Mouse (Mus musculus): Measurements from ENCODE around the gene Rasa1. TPM values are rescaled to one million over a fixed set of nuclear protein-coding genes. Genes with fewer than 3 reads are reported as not detected.

The Rasa1 gene
- polyA plus RNA-seq (2016; fragmentation: Nextera tagmentation; extraction: Ambion mirVana), result 16.4 and 17.9 TPM in 2 replicates

- Histone ChIP-seq H3K4me1 (peaks cover 17% of the 10 kb centered on the region), H3K27me3 (replicated peaks) (no peaks in the 10 kb centered on the region), H3K9ac (peak within 1 kb of the TSS; percentile 94), H3K27ac (peak within 1 kb of the TSS; percentile 97), H3K4me2 (peak within 1 kb of the TSS; percentile 72), H3K36me3 (no peaks in the 10 kb centered on the region), H3K4me3 (peak within 1 kb of the TSS; percentile 98), H3K9me3 (replicated peaks) (no peaks in the 10 kb centered on the region)
- ATAC-seq, result peak; percentile 99
- WGBS (ENCODE audit: insufficient replicate concordance), result under 1% methylated on average over 78 of the region's 97 CpGs
Measured at GRCm38 (mm10) chr13:85288843-85289713, at the start of gene Rasa1. Gene Rasa1, minus strand, starts transcription at chr13:85289130.

DNA sequence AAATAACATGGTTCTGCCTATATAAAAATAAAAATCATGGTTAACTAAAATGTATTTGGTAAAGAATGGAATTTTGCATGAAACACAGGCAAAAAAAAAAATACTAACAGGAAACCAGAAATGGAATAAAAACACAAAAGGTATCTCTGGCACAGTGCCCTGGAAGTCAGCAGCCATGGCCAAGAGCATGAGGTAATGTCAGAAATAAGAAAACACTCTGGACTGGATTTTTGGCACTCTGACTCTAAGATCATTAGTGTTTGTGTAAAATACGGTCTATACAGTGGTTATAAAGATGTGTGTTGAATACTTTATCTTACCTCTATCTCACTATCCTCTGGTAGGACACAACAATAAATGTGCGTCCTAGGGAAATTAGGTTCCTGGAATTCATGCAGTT lies 22.6 kb upstream of the Rasa1 start:
- WGBS (ENCODE audit: insufficient replicate concordance), result 74% methylated on average over 2 of the region's 2 CpGs
- H3K4me3 ChIP-seq, result no peak overlapping the region
- H3K9me3 ChIP-seq (replicated peaks), result no peaks in the 10 kb centered on the region
- no peak overlapping the region for H3K9ac ChIP-seq
- H3K4me2 ChIP-seq, result no peak overlapping the region
- no peaks in the 10 kb centered on the region for H3K36me3 ChIP-seq
- no peaks in the 10 kb centered on the region for H3K4me1 ChIP-seq
- H3K27ac ChIP-seq, result no peak overlapping the region
- H3K27me3 ChIP-seq (replicated peaks), result no peaks in the 10 kb centered on the region
- no peak for ATAC-seq

DNA sequence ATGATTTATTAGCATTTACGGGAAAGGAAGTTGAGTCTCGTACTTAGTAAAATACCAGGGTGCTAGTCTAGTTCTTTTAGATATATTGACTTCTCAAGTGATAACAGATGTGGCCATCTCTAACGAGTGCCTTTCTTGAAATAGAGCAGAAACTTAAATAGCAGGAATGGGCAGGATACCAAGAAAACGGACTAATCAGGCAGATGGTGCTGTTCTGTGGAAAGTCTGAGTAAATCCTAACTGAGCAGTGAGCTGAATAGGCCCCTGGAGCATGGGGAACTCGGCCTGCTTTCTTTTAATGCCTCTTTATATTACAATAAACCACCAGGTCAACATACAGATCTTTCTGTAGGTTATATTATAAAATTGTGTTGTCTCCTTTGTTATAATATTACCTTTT lies 22.0 kb upstream of the Rasa1 start:
- Histone ChIP-seq H3K27me3 (replicated peaks) (no peaks in the 10 kb centered on the region), H3K9me3 (replicated peaks) (no peaks in the 10 kb centered on the region), H3K4me1 (no peaks in the 10 kb centered on the region), H3K36me3 (no peaks in the 10 kb centered on the region), H3K4me2 (no peak overlapping the region), H3K4me3 (no peak overlapping the region), H3K27ac (no peak overlapping the region), H3K9ac (no peak overlapping the region)
- 53% methylated on average over 5 of the region's 5 CpGs for WGBS (ENCODE audit: insufficient replicate concordance)
- no peak for ATAC-seq

- no peaks in the 10 kb centered on the region for H3K36me3 ChIP-seq
- no peak for ATAC-seq
- 80% methylated on average over 2 of the region's 2 CpGs for WGBS (ENCODE audit: insufficient replicate concordance)
- H3K27me3 ChIP-seq (replicated peaks), result no peaks in the 10 kb centered on the region
- H3K27ac ChIP-seq, result no peak overlapping the region
- H3K9me3 ChIP-seq (replicated peaks), result no peaks in the 10 kb centered on the region
- no peaks in the 10 kb centered on the region for H3K4me1 ChIP-seq
- H3K9ac ChIP-seq, result no peak overlapping the region
- no peak overlapping the region for H3K4me3 ChIP-seq
- no peak overlapping the region for H3K4me2 ChIP-seq
Measured at GRCm38 (mm10) chr13:85310483-85310882, 21.6 kb upstream of the Rasa1 start.

DNA sequence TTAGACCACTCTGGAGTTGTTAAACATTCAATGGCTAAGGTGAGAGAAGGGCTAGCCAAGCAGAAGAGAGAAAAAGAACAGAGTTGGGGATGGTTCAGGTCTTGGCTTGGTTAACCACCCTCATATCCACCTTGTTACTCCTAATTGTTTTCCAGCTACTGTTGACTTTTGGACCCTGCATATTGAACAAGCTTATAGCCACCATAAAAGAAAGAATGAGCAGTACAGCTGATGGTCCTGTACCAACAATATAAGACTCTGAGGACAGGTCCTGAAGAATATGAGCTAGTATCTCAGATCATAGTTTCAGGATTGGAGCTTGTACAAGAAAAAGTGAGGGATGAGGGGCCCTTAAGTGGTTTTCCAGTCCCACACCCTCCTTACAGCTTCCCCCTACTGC lies 17.1 kb upstream of the Rasa1 start:
- Histone ChIP-seq H3K27ac (no peak overlapping the region), H3K4me1 (no peaks in the 10 kb centered on the region), H3K4me3 (no peak overlapping the region), H3K27me3 (replicated peaks) (no peaks in the 10 kb centered on the region), H3K36me3 (no peaks in the 10 kb centered on the region), H3K9me3 (replicated peaks) (no peaks in the 10 kb centered on the region), H3K4me2 (no peak overlapping the region), H3K9ac (no peak overlapping the region)
- no peak for ATAC-seq

GRCm38 (mm10) chr13:85290651-85291050 lies 1.7 kb upstream of the Rasa1 start:
- 45% methylated on average over 1 of the region's 1 CpGs for WGBS (ENCODE audit: insufficient replicate concordance)

GRCm38 (mm10) chr13:85288574-85288842 lies 422 bp downstream of the Rasa1 start:
- Histone ChIP-seq H3K4me1 (peaks cover 22% of the 10 kb centered on the region), H3K4me3 (peak overlapping the region; percentile 98), H3K9me3 (replicated peaks) (no peaks in the 10 kb centered on the region), H3K36me3 (no peaks in the 10 kb centered on the region), H3K4me2 (peak overlapping the region; percentile 72), H3K27me3 (replicated peaks) (no peaks in the 10 kb centered on the region), H3K9ac (peak overlapping the region; percentile 94), H3K27ac (peak overlapping the region; percentile 97)
- under 1% methylated on average over 24 of the region's 35 CpGs for WGBS (ENCODE audit: insufficient replicate concordance)
- no peak for ATAC-seq

More at GRCm38 (mm10) chr13:85290651-85291050, 1.7 kb upstream of the Rasa1 start:
- Histone ChIP-seq H3K4me2 (peak overlapping the region; percentile 58), H3K9ac (peak overlapping the region; percentile 31; the same call in 1 of the 2 replicates), H3K9me3 (replicated peaks) (no peaks in the 10 kb centered on the region), H3K36me3 (no peaks in the 10 kb centered on the region), H3K4me3 (peak overlapping the region; percentile 30), H3K27me3 (replicated peaks) (no peaks in the 10 kb centered on the region), H3K27ac (no peak overlapping the region), H3K4me1 (peaks cover 16% of the 10 kb centered on the region)
- ATAC-seq, result no peak

DNA sequence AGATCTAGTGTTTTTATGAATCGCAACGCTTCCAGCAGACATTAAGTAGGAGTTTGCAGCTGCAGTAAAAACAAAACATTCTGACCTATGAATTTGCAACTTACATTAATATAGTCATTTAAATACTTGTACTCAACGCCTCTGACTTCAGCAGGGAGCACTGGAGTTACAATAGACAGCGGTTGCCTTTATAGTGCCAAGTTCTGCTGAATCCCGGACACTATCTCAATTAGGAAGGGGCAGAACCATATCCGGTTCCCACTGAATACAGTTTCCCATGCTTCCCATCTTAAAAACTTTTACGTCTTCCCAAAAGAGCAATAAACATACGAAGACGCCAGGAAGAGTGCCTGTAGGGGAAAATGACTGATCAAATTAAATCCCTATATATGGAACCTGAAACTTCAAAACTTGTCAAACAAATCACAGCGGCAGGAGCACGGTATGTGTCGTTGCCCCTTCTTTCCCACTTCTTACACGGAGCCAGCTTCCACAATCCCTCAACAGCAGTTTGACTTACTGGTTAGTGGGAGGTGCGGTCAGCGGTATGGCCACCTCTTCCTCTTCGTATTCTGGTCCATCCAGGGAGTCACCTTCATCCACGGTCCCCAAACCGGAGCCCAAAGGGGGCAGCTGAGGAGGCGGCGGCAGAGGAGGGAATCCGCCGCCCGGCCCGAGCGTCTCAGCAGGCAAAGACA lies 905 bp downstream of the Rasa1 start:
- no peaks in the 10 kb centered on the region for H3K9me3 ChIP-seq (replicated peaks)
- under 1% methylated on average over 25 of the region's 25 CpGs for WGBS (ENCODE audit: insufficient replicate concordance)
- no peak for ATAC-seq
- peak overlapping the region; percentile 72 for H3K4me2 ChIP-seq
- H3K27me3 ChIP-seq (replicated peaks), result no peaks in the 10 kb centered on the region
- peak overlapping the region; percentile 97 for H3K27ac ChIP-seq
- peak overlapping the region; percentile 98 for H3K4me3 ChIP-seq
- H3K4me1 ChIP-seq, result peaks cover 25% of the 10 kb centered on the region
- H3K9ac ChIP-seq, result peak overlapping the region; percentile 94
- H3K36me3 ChIP-seq, result no peaks in the 10 kb centered on the region

DNA sequence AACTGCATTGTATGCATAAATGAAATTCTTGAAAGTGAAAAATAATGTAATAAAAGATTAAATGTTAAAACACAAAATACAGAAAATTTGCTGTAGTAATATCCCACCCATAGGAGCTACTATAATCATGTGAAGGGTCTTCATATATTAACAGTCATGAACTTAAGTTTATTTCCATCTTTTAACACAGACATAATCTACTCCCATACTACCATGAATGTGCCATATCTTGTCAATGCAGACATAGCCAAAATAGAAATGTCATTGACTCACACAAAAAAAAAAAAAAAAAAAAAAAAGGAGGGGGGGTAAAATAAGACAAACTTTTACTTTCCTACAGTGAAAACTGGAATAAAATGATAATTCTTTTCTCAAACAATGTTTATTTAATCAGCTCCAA lies 6.3 kb downstream of the Rasa1 start:
- H3K4me3 ChIP-seq, result no peak overlapping the region
- ATAC-seq, result peak; percentile 77
- H3K27me3 ChIP-seq (replicated peaks), result no peaks in the 10 kb centered on the region
- H3K9ac ChIP-seq, result no peak overlapping the region
- H3K4me1 ChIP-seq, result peaks cover 37% of the 10 kb centered on the region
- H3K9me3 ChIP-seq (replicated peaks), result no peaks in the 10 kb centered on the region
- no peak overlapping the region for H3K27ac ChIP-seq
- no peaks in the 10 kb centered on the region for H3K36me3 ChIP-seq
- no peak overlapping the region; the same call in 1 of the 2 replicates for H3K4me2 ChIP-seq

GRCm38 (mm10) chr13:85278951-85279350 lies 10.0 kb downstream of the Rasa1 start:
- Histone ChIP-seq H3K27ac (no peak overlapping the region), H3K4me1 (peaks cover 37% of the 10 kb centered on the region), H3K27me3 (replicated peaks) (no peaks in the 10 kb centered on the region), H3K9me3 (replicated peaks) (no peaks in the 10 kb centered on the region), H3K4me2 (no peak overlapping the region), H3K9ac (no peak overlapping the region), H3K4me3 (no peak overlapping the region), H3K36me3 (no peaks in the 10 kb centered on the region)
- no peak for ATAC-seq

- H3K9me3 ChIP-seq (replicated peaks), result no peaks in the 10 kb centered on the region
- no peak overlapping the region for H3K4me3 ChIP-seq
- 60% methylated on average over 1 of the region's 1 CpGs for WGBS (ENCODE audit: insufficient replicate concordance)
- H3K27ac ChIP-seq, result no peak overlapping the region
- no peaks in the 10 kb centered on the region for H3K27me3 ChIP-seq (replicated peaks)
- no peaks in the 10 kb centered on the region for H3K36me3 ChIP-seq
- H3K4me1 ChIP-seq, result peaks cover 19% of the 10 kb centered on the region
- no peak overlapping the region for H3K4me2 ChIP-seq
- ATAC-seq, result peak; percentile 77
- H3K9ac ChIP-seq, result no peak overlapping the region
Measured at GRCm38 (mm10) chr13:85274572-85274971, 14.4 kb downstream of the Rasa1 start.

- H3K9me3 ChIP-seq (replicated peaks), result no peaks in the 10 kb centered on the region
- no peak overlapping the region for H3K4me2 ChIP-seq
- no peak overlapping the region for H3K27ac ChIP-seq
- no peaks in the 10 kb centered on the region for H3K27me3 ChIP-seq (replicated peaks)
- peaks cover 12% of the 10 kb centered on the region for H3K4me1 ChIP-seq
- H3K36me3 ChIP-seq, result no peaks in the 10 kb centered on the region
- no peak overlapping the region for H3K4me3 ChIP-seq
- no peak overlapping the region for H3K9ac ChIP-seq
- no peak for ATAC-seq
Measured at GRCm38 (mm10) chr13:85273788-85274187, 15.1 kb downstream of the Rasa1 start.

Data from liver, embryonic 12.5 days (tissue).